Mouse (Mus musculus) megakaryocyte-erythroid progenitor cell, adult 5 weeks (primary cell): Measurements from ENCODE around the gene Usp19. TPM values are rescaled to one million over a fixed set of nuclear protein-coding genes. Genes with fewer than 3 reads are reported as not detected.

Source experiments
- polyA plus RNA-seq: library from polyadenylated mRNA; stranded (reverse); fragments of >175 nt; gene quantifications from 2 replicates; pipeline ENCODE4 v1.2.3, GENCODE M21; 2012

Gene Usp19
- polyA plus RNA-seq: 150 and 194 TPM in 2 replicates

GRCm38 (mm10) chr9:108490559-108491285, at the start of gene Usp19:
Gene Usp19 (plus strand): TSS chr9:108490602.

GRCm38 (mm10) chr9:108460319-108461178, 29.9 kb upstream of the Usp19 start, which contains the start of gene Ccdc71:
Gene Ccdc71 (plus strand): TSS chr9:108460527.

DNA sequence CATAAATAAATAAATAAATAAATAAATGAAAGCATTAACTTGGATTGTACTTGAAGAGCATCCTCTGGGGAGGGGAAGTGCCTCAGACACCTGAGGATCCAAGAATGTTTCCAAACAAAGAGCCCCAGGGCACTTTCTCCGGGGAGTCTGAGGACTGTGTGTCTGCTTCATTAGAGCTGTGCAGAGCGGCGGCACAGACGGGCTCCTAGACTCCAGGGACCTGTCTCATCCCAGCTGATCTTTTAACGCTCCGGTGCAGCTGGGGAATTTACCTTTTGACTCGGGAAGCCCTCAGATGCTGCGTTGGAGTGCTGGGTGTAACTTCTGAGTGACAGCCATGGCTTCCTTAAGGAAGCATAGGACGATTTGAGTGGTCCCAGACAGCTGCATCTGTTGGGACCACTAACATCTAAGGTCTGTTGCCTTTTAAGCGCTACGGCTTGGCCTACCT, 29.2 kb upstream of the Usp19 start, which contains the start of gene Klhdc8b:
Gene Klhdc8b (minus strand): TSS at position 401 of the 451 bp plus-strand sequence.

GRCm38 (mm10) chr9:108479721-108480351, 10.6 kb upstream of the Usp19 start, which contains the start of gene Lamb2:
Gene Lamb2 (plus strand): TSS chr9:108479736.

DNA sequence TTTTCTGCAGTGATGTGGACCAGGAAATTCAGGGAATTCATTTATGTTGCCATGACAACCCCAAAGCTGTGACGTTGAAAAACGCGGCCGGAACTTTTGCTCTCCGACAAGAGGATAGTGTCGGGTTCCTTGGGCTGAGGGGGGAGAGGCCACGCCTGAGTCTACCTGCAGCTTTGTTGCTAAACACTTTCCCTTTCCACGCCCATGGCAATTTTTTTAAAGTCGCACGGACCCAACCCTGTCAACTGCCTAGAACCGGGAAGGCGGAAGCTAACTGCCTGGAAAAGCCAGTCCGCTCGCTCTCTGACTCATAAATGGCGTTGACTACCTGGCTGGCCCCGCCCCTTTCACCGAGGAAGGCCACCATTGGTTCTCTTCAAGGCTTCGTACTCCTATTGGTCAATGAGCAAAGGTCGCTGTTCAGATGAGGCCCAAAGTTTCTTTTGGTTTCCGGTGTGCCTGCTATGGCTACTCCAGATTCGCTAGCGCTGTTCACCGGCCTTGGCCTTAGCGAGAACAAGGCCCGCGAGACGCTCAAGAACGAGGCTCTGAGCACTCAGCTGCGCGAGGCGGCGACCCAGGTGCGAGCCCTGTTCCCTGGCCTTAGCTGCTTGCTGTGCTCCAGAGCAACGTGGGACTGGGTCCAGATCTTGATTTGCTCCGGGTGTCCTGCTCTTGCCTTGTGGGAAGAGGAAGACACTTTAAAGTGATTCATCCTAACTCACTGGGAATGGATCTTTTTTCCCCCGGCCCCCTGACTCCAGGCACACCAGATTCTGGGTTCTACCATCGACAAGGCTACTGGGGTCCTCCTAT, 17.4 kb downstream of the Usp19 start, which contains the start of gene Qars:
Gene Qars (plus strand): TSS at position 88 of the 816 bp plus-strand sequence.

DNA sequence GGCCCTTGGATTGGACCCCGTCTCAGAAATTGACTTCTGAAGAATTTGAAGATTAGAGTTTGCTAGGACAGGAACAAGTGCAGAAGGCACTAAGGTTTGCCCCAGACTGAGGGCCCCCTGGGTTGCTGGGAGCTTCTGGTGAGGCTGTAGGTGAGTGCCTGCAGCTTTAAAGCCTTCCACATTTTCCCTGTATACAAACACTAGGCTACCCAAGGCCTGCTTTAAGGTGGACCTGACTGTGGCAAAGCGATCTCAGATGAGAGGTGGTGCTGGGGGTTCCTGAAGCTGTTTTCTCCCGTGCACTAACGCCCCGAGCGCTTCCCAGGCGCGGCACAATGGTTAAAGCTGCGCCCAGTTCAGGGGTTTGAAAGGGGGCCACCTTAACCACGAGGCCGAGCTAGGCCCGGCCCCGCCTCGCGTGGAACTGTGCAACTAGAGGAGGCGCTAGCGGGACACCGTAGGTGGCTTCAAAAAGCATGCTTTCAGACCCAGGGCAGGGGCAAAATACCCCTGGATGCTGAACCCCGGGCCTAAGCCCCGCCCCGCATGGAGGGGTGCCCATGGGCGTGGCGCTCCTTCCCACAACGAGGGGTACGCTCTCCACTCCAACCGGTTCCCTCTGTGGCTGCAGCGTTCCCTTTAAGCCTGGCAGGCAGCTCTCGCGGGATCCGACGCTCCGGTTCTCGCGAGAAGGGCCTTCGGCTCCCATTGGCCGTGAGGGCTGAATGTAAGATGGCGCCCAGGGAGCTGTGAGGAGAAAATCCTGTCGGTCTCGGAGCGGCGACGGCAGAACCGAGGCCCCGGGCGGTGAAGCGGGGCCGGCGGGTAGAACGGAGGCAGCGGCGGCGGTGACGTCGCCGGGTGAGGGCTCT, 26.2 kb downstream of the Usp19 start, which contains the start of gene Qrich1:
Gene Qrich1 (plus strand): TSS at position 427 of the 872 bp plus-strand sequence.

Other genes with a start within 250 kb of the Usp19 start
- 12.5 and 12.7 TPM in 2 replicates for gene Dag1, start 226.6 kb upstream of the Usp19 start, polyA plus RNA-seq
- 0.28 and 0.59 TPM in 2 replicates for gene Nicn1, start 200.2 kb upstream of the Usp19 start, polyA plus RNA-seq
- gene Amt, start 193.7 kb upstream of the Usp19 start, polyA plus RNA-seq: 0.04 and 0.23 TPM in 2 replicates
- 110 and 123 TPM in 2 replicates for gene Rhoa, start 184.5 kb upstream of the Usp19 start, polyA plus RNA-seq
- 1.8 and 2.2 TPM in 2 replicates for gene Tcta, start 184.4 kb upstream of the Usp19 start, polyA plus RNA-seq
- gene Gpx1, start 151.7 kb upstream of the Usp19 start, polyA plus RNA-seq: 608 and 718 TPM in 2 replicates
- 70.5 and 73.8 TPM in 2 replicates for gene Usp4, start 142.7 kb upstream of the Usp19 start, polyA plus RNA-seq
- 1.7 and 3.6 TPM in 2 replicates for gene 1700102P08Rik, start 97.8 kb upstream of the Usp19 start, polyA plus RNA-seq
- 0.04 and 0.11 TPM in 2 replicates for gene Ccdc36, start 62.1 kb upstream of the Usp19 start, polyA plus RNA-seq
- gene BC048562, start 54.1 kb upstream of the Usp19 start, polyA plus RNA-seq: not detected in 2 replicates
- 13.1 and 13.7 TPM in 2 replicates for gene Ccdc71, start 30.1 kb upstream of the Usp19 start, polyA plus RNA-seq
- 16.9 and 18.1 TPM in 2 replicates for gene Klhdc8b, start 29.0 kb upstream of the Usp19 start, polyA plus RNA-seq
- 0.40 and 0.66 TPM in 2 replicates for gene Lamb2, start 10.9 kb upstream of the Usp19 start, polyA plus RNA-seq
- 117 and 129 TPM in 2 replicates for gene Qars, start 17.1 kb downstream of the Usp19 start, polyA plus RNA-seq
- 101 and 122 TPM in 2 replicates for gene Qrich1, start 26.2 kb downstream of the Usp19 start, polyA plus RNA-seq
- gene Impdh2, start 69.7 kb downstream of the Usp19 start, polyA plus RNA-seq: 127 and 152 TPM in 2 replicates
- gene Ndufaf3, start 76.8 kb downstream of the Usp19 start, polyA plus RNA-seq: 12.2 and 15.7 TPM in 2 replicates
- 121 and 172 TPM in 2 replicates for gene Dalrd3, start 79.3 kb downstream of the Usp19 start, polyA plus RNA-seq
- gene Wdr6, start 88.1 kb downstream of the Usp19 start, polyA plus RNA-seq: 10.9 and 13.4 TPM in 2 replicates
- gene P4htm, start 107.1 kb downstream of the Usp19 start, polyA plus RNA-seq: 3.3 and 5.9 TPM in 2 replicates
- gene Arih2, start 158.8 kb downstream of the Usp19 start, polyA plus RNA-seq: 112 and 130 TPM in 2 replicates
- 10.8 and 12.1 TPM in 2 replicates for gene Slc25a20, start 171.5 kb downstream of the Usp19 start, polyA plus RNA-seq
- 9.0 and 9.9 TPM in 2 replicates for gene Prkar2a, start 198.7 kb downstream of the Usp19 start, polyA plus RNA-seq